In genomic region chr13:24638371-24639214, GRCm38 (mm10) we compare ENCODE assay signal across 8 mouse cellular contexts. TPM values are rescaled to one million over a fixed set of nuclear protein-coding genes. Genes with fewer than 3 reads are reported as not detected.
DNase-seq lines count a peak whose midpoint lies in the region; ATAC-seq lines count a peak whose summit lies in the region.

No protein-coding gene starts in this region.

- peaks cover 8% of the 10 kb centered on the region for H3K4me1 ChIP-seq in erythroblast, embryonic 14.5 days (ENCODE audit: control insufficient read depth)
- 0 out of 2 replicates have a peak, but pooled peaks cover 3% of the 10 kb centered on the region for H3K4me1 ChIP-seq in forebrain, embryonic 14.5 days (ENCODE audit: control insufficient read depth, insufficient read depth, low read length)
- peaks cover 46% of the 10 kb centered on the region for H3K4me1 ChIP-seq in hindbrain, embryonic 13.5 days (replicated peaks)
- 0 out of 2 replicates have a peak, but pooled peaks cover 6% of the 10 kb centered on the region for H3K4me1 ChIP-seq in limb, embryonic 11.5 days (ENCODE audit: control insufficient read depth, insufficient read depth, low read length)
- peaks cover 17% of the 10 kb centered on the region; the same call in 1 of the 2 replicates for H3K4me1 ChIP-seq in midbrain, embryonic 16.5 days (ENCODE audit: control insufficient read depth, insufficient read depth, low read length)
- H3K4me1 ChIP-seq in stomach, embryonic 15.5 days: 0 out of 2 replicates have a peak, but pooled peaks cover 12% of the 10 kb centered on the region

- peak overlapping the region; percentile 85 for H3K27ac ChIP-seq in forebrain, embryonic 14.5 days (ENCODE audit: low read depth, low read length)
- peak overlapping the region; percentile 93 for H3K27ac ChIP-seq in hindbrain, embryonic 13.5 days
- H3K27ac ChIP-seq in limb, embryonic 11.5 days (replicated peaks; ENCODE audit: low read depth, low read length): no peak overlapping the region
- H3K27ac ChIP-seq in midbrain, embryonic 16.5 days (ENCODE audit: low read length): peak overlapping the region; percentile 91
- H3K27ac ChIP-seq in stomach, embryonic 15.5 days: no peak overlapping the region

- peak overlapping the region; percentile 96 for H3K4me2 ChIP-seq in forebrain, embryonic 14.5 days (ENCODE audit: low read length)
- H3K4me2 ChIP-seq in hindbrain, embryonic 13.5 days: peak overlapping the region; percentile 75
- H3K4me2 ChIP-seq in limb, embryonic 11.5 days (ENCODE audit: low read depth, severe bottlenecking): peak overlapping the region; percentile 99
- peak overlapping the region; percentile 57 for H3K4me2 ChIP-seq in midbrain, embryonic 16.5 days (ENCODE audit: low read length)
- peak overlapping the region; percentile 100 for H3K4me2 ChIP-seq in stomach, embryonic 15.5 days

- H3K9me3 ChIP-seq in erythroblast, embryonic 14.5 days (ENCODE audit: control insufficient read depth, low read length): no peaks in the 10 kb centered on the region
- H3K9me3 ChIP-seq in forebrain, embryonic 14.5 days (replicated peaks; ENCODE audit: control insufficient read depth, low read length): no peaks in the 10 kb centered on the region
- no peaks in the 10 kb centered on the region for H3K9me3 ChIP-seq in hindbrain, embryonic 13.5 days
- no peaks in the 10 kb centered on the region for H3K9me3 ChIP-seq in limb, embryonic 11.5 days (ENCODE audit: control insufficient read depth, low read length)
- no peaks in the 10 kb centered on the region for H3K9me3 ChIP-seq in midbrain, embryonic 16.5 days (replicated peaks; ENCODE audit: control insufficient read depth, low read length, poor library complexity, severe bottlenecking)
- no peaks in the 10 kb centered on the region for H3K9me3 ChIP-seq in stomach, embryonic 15.5 days

- DNase-seq in ZHBTc4 (ENCODE audit: low read depth, low spot score): peak; percentile 60
- peak; percentile 65 for DNase-seq in forebrain, embryonic 14.5 days (ENCODE audit: low spot score)
- DNase-seq in limb, embryonic 11.5 days (ENCODE audit: low spot score): peak; percentile 54

- peak overlapping the region; percentile 28 for H3K4me3 ChIP-seq in erythroblast, embryonic 14.5 days (replicated peaks)
- peak overlapping the region; percentile 65 for H3K4me3 ChIP-seq in forebrain, embryonic 14.5 days (ENCODE audit: low read depth, low read length)
- H3K4me3 ChIP-seq in hindbrain, embryonic 13.5 days: peak overlapping the region; percentile 73
- H3K4me3 ChIP-seq in limb, embryonic 11.5 days (ENCODE audit: low read depth, low read length): peak overlapping the region; percentile 52
- H3K4me3 ChIP-seq in midbrain, embryonic 16.5 days (ENCODE audit: low read depth, low read length): peak overlapping the region; percentile 61
- H3K4me3 ChIP-seq in stomach, embryonic 15.5 days (replicated peaks): peak overlapping the region; percentile 58

- H3K9ac ChIP-seq in forebrain, embryonic 14.5 days (ENCODE audit: low read length): peak overlapping the region; percentile 75
- peak overlapping the region; percentile 85 for H3K9ac ChIP-seq in hindbrain, embryonic 13.5 days
- peak overlapping the region; percentile 37; the same call in 1 of the 2 replicates for H3K9ac ChIP-seq in limb, embryonic 11.5 days (ENCODE audit: low read length)
- H3K9ac ChIP-seq in midbrain, embryonic 16.5 days (ENCODE audit: low read depth, low read length): peak overlapping the region; percentile 77
- peak overlapping the region; percentile 38; the same call in 1 of the 2 replicates for H3K9ac ChIP-seq in stomach, embryonic 15.5 days

- under 1% methylated on average over 50 of the region's 66 CpGs for WGBS in forebrain, embryonic 14.5 days
- under 1% methylated on average over 60 of the region's 66 CpGs for WGBS in hindbrain, embryonic 13.5 days
- under 1% methylated on average over 59 of the region's 66 CpGs for WGBS in limb, embryonic 11.5 days
- WGBS in midbrain, embryonic 16.5 days: under 1% methylated on average over 60 of the region's 66 CpGs
- WGBS in stomach, embryonic 15.5 days: under 1% methylated on average over 51 of the region's 66 CpGs

- no peaks in the 10 kb centered on the region for H3K36me3 ChIP-seq in erythroblast, embryonic 14.5 days (ENCODE audit: control insufficient read depth)
- H3K36me3 ChIP-seq in forebrain, embryonic 14.5 days (ENCODE audit: control insufficient read depth, insufficient read depth, low read length): no peaks in the 10 kb centered on the region
- no peaks in the 10 kb centered on the region for H3K36me3 ChIP-seq in hindbrain, embryonic 13.5 days
- H3K36me3 ChIP-seq in limb, embryonic 11.5 days (ENCODE audit: control insufficient read depth, insufficient read depth, low read length): no peaks in the 10 kb centered on the region
- H3K36me3 ChIP-seq in midbrain, embryonic 16.5 days (ENCODE audit: control insufficient read depth, insufficient read depth, low read length): no peaks in the 10 kb centered on the region
- no peaks in the 10 kb centered on the region for H3K36me3 ChIP-seq in stomach, embryonic 15.5 days

- H3K27me3 ChIP-seq in erythroblast, embryonic 14.5 days (ENCODE audit: control insufficient read depth): peaks cover 62% of the 10 kb centered on the region
- H3K27me3 ChIP-seq in forebrain, embryonic 14.5 days (replicated peaks; ENCODE audit: control insufficient read depth, insufficient read depth, low read length): peaks cover 3% of the 10 kb centered on the region
- H3K27me3 ChIP-seq in hindbrain, embryonic 13.5 days: 0 out of 2 replicates have a peak, but pooled peaks cover 5% of the 10 kb centered on the region
- H3K27me3 ChIP-seq in limb, embryonic 11.5 days (ENCODE audit: control insufficient read depth, insufficient read depth, low read length): peaks cover 20% of the 10 kb centered on the region
- no peaks in the 10 kb centered on the region for H3K27me3 ChIP-seq in midbrain, embryonic 16.5 days (ENCODE audit: control insufficient read depth, insufficient read depth, low read depth, low read length)
- H3K27me3 ChIP-seq in stomach, embryonic 15.5 days (replicated peaks): peaks cover 9% of the 10 kb centered on the region; the same call in 1 of the 2 replicates

- no peak for ATAC-seq in erythroblast, adult 5-6 weeks (replicated peaks; ENCODE audit: low FRiP score, poor library complexity, severe bottlenecking)
- peak; percentile 79 for ATAC-seq in forebrain, embryonic 14.5 days
- peak; percentile 72 for ATAC-seq in hindbrain, embryonic 13.5 days (ENCODE audit: low FRiP score)
- no peak; the same call in 1 of the 2 replicates for ATAC-seq in limb, embryonic 11.5 days (ENCODE audit: insufficient number of reproducible peaks, low FRiP score, low TSS enrichment, low read depth)
- ATAC-seq in midbrain, embryonic 16.5 days: peak; percentile 66
- peak; percentile 70 for ATAC-seq in stomach, embryonic 15.5 days (ENCODE audit: insufficient read depth, low FRiP score, low read depth)

RNA-seq across cellular contexts. Expression of gene Ripor2, which starts 56.6 kb away (rescaled TPM):
- 0.03 TPM in 2 replicates for polyA plus RNA-seq in erythroblast, embryonic 14.5 days (2012)
- total RNA-seq in erythroblast, adult 5-6 weeks (2015; ENCODE audit: low replicate concordance): 20.2 and 21.1 TPM in 2 replicates
- total RNA-seq in erythroblast, adult 5-6 weeks (2017; ENCODE audit: low replicate concordance): 13.3 and 18.8 TPM in 2 replicates
- 16.9 and 21.0 TPM in 2 replicates for polyA plus RNA-seq in forebrain, embryonic 14.5 days (2014; fragmentation: Nextera tagmentation; extraction: Ambion mirVana)
- 22.2 and 24.1 TPM in 2 replicates for polyA plus RNA-seq in hindbrain, embryonic 13.5 days (2015; fragmentation: Nextera tagmentation; extraction: Ambion mirVana)
- polyA plus RNA-seq in limb, embryonic 11.5 days (2014; fragmentation: Nextera tagmentation; extraction: Ambion mirVana): 0.72 and 0.98 TPM in 2 replicates
- 31.8 and 33.8 TPM in 2 replicates for polyA plus RNA-seq in midbrain, embryonic 16.5 days (2015; fragmentation: Nextera tagmentation; extraction: Ambion mirVana)
- polyA plus RNA-seq in stomach, embryonic 15.5 days (2015; fragmentation: Nextera tagmentation; extraction: Ambion mirVana): 2.7 and 3.3 TPM in 2 replicates

Comparison
In these comparisons a context has a peak if more than half of its experiments do, and no peak if none do; other contexts are left out.
1. ATAC-seq: peak in forebrain, embryonic 14.5 days (single experiment), hindbrain, embryonic 13.5 days (single experiment), midbrain, embryonic 16.5 days (single experiment) and stomach, embryonic 15.5 days (single experiment); none in erythroblast, adult 5-6 weeks (single experiment) and limb, embryonic 11.5 days (single experiment).
2. H3K27ac ChIP-seq: peak in forebrain, embryonic 14.5 days (single experiment), hindbrain, embryonic 13.5 days (single experiment) and midbrain, embryonic 16.5 days (single experiment); none in limb, embryonic 11.5 days (single experiment) and stomach, embryonic 15.5 days (single experiment).
3. Peak in every context shown above with its lines, with median percentiles within 50 percentile points of each other: H3K4me3 ChIP-seq, DNase-seq, H3K4me2 ChIP-seq and H3K9ac ChIP-seq.